Mouse (Mus musculus) stomach, embryonic 16.5 days (tissue): Measurements from ENCODE around the gene Ushbp1. TPM values are rescaled to one million over a fixed set of nuclear protein-coding genes. Genes with fewer than 3 reads are reported as not detected.

Experiments
- ATAC-seq: fragments of 200-750 bp; cut with Nextera tagmentation; 2 replicates; pipeline ENCODE4 v1.8.0; 2017; ENCODE audit warnings: moderate number of reproducible peaks, moderate TSS enrichment; ENCODE audit not compliant: insufficient read depth, low FRiP score
- H3K27ac ChIP-seq: fragments of 300-500 bp; sonication (generic); 2 replicates; pipeline ENCODE4 v1.5.1; 2014; ENCODE audit warnings: low read length
- H3K27me3 ChIP-seq: fragments of 300-500 bp; sonication (generic); 2 replicates; pipeline ENCODE4 v1.6.1; 2014; ENCODE audit warnings: low read length, control low read depth, mixed read lengths; ENCODE audit not compliant: control insufficient read depth, insufficient read depth
- H3K36me3 ChIP-seq: fragments of 300-500 bp; sonication (generic); 2 replicates; pipeline ENCODE4 v1.6.1; 2014; ENCODE audit warnings: low read length; ENCODE audit not compliant: control insufficient read depth, insufficient read depth
- H3K4me1 ChIP-seq: fragments of 300-500 bp; sonication (generic); 2 replicates; pipeline ENCODE4 v1.6.1; 2014; ENCODE audit warnings: low read length, control low read depth, mixed read lengths; ENCODE audit not compliant: control insufficient read depth, insufficient read depth
- H3K4me2 ChIP-seq: fragments of 300-500 bp; sonication (generic); 2 replicates; pipeline ENCODE4 v1.6.1; 2014; ENCODE audit warnings: low read depth, low read length, mixed read lengths
- H3K4me3 ChIP-seq: fragments of 300-500 bp; sonication (generic); replicated peaks from 2 replicates; pipeline ENCODE4 v1.5.1; 2014; ENCODE audit warnings: mild to moderate bottlenecking, low read length
- H3K9ac ChIP-seq: fragments of 300-500 bp; sonication (generic); 2 replicates; pipeline ENCODE4 v1.6.1; 2014; ENCODE audit warnings: low read length
- H3K9me3 ChIP-seq: fragments of 300-500 bp; sonication (generic); replicated peaks from 2 replicates; pipeline ENCODE4 v1.6.1; 2016; ENCODE audit warnings: low read length, control low read depth; ENCODE audit not compliant: control insufficient read depth
- WGBS: fragments of 180-500 bp; shearing (Covaris S2); extraction: QIAGEN DNeasy Blood & Tissue Kit; methylation state at CpG from one replicate; pipeline ENCODE4 v1.1.7; 2014; 5-methylcytosine and 5-hydroxymethylcytosine counted together
- polyA plus RNA-seq: library from polyadenylated mRNA; unstranded; fragments of >200 nt; fragmentation: Nextera tagmentation; extraction: Ambion mirVana; gene quantifications from 2 replicates; pipeline ENCODE4 v1.2.1, GENCODE M21; 2015

The Ushbp1 gene
- polyA plus RNA-seq, 1 experiment from 2014 or later, result 12.8 TPM

DNA sequence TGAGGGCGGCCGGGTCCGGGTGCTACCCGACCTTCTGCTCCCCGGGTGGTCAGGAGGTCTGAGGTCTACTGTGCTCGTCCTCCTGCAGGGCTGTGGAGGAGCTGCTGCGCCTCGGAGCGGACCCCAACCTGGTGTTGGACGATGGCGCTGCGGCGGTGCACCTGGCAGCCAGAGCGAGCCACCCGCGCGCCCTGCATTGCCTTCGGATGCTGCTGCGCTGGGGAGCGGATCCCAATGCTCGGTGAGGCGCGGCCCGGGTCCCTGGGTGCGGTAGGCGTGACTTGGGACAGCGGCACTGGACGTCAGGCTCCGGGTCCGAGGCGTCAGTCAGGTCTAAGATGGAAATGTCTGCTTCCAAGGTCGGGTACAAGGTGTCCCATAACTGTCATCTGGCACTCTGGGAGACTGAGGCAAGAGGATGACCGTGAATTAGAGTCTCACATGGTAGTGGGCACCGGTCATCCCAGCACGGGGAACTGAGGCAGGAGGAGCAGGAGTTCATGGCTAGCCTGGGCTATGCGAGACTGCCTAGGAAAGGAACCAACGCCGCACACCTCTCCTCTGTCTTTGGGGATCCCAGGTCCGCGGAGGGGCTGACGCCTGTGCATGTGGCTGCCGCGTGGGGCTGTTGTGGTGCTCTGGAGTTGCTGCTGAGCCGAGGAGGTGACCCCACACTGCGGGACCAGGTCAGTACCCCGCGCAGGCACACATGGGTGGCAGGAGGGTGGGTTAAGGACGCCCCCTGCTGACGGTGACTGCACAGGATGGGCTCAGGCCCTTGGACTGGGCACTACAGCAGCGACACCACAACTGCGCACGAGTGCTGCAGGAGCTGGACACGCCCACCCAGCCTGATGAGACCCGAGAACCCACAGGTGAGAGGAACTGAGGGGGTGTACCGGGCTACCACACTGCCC, 10.8 kb upstream of the Ushbp1 start:
- Histone ChIP-seq H3K9me3 (no peaks in the 10 kb centered on the region), H3K36me3 (peaks cover 24% of the 10 kb centered on the region; the same call in 1 of the 2 replicates), H3K27me3 (no peaks in the 10 kb centered on the region), H3K4me2 (peak overlapping the region; percentile 96), H3K9ac (peak overlapping the region; percentile 81), H3K4me1 (peaks cover 20% of the 10 kb centered on the region), H3K27ac (peak overlapping the region; percentile 57), H3K4me3 (peak overlapping the region; percentile 78)
- ATAC-seq, result peak; percentile 76
- WGBS, result under 1% methylated on average over 55 of the region's 55 CpGs

DNA sequence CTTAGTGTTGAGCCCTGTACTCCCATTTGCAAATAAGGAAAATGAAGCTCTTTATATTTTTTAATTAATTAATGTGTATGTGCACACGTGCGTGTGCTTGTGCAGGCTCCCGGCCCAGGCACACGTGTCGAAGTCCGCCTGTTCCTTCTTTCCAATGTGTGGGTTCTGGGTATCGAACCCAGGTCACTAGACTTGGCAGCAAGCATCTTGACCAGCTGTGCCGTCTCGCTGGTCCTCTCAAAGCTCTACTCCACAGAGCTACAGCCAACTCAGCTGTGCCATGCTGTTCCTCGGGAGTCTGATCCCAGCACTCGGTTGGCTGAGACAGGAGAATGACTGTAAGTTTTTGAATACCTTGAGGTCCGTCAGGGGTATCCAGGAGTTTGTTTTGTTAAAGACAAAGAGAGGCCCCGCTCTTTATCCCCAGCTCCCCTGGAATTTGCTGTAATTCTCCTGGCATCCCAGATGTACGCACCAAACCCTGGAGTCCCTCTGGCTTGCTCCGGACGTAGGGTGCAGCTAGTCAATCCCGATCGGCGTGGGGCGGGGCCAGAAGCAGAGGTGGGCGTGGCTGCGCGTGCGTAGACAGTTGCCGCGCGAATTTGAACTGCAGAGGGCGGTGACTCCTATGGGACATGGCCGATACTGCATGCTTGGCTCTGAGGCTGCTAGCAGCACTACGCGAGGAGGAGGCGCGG, 9.9 kb upstream of the Ushbp1 start, which contains the start of gene Ankle1:
Gene Ankle1 (plus strand): TSS at position 610 of the 698 bp plus-strand sequence.
- Histone ChIP-seq H3K4me3 (peak within 1 kb of the TSS; percentile 78), H3K4me1 (peaks cover 20% of the 10 kb centered on the region), H3K27ac (peak within 1 kb of the TSS; percentile 73), H3K36me3 (peaks cover 24% of the 10 kb centered on the region; the same call in 1 of the 2 replicates), H3K4me2 (peak within 1 kb of the TSS; percentile 96), H3K9ac (peak within 1 kb of the TSS; percentile 81), H3K9me3 (no peaks in the 10 kb centered on the region), H3K27me3 (no peaks in the 10 kb centered on the region)
- 15% methylated on average over 33 of the region's 33 CpGs for WGBS
- peak; percentile 91 for ATAC-seq

DNA sequence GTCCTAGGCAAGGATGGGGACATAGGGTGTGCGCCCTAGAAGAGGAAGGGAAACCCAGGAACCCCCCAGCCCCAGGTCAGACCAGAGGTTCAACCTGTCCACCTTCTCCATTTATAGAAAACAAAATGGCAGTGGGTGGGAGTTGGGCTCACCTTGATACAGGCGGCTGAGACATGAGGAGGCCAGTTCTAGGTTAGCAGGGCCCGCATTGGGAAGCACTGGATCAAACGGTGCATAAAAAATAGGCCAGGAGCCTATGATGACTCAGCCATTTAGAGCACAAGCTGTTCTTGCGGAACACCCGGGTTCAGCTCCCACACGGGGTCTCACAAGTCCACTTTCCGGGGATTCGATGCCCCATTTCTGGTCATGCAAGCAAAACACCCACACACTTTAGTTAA, 9.3 kb upstream of the Ushbp1 start:
- no peak overlapping the region for H3K4me3 ChIP-seq
- whole genome bisulfite sequencing, result 82% methylated on average over 9 of the region's 9 CpGs
- peak overlapping the region; percentile 96 for H3K4me2 ChIP-seq

DNA sequence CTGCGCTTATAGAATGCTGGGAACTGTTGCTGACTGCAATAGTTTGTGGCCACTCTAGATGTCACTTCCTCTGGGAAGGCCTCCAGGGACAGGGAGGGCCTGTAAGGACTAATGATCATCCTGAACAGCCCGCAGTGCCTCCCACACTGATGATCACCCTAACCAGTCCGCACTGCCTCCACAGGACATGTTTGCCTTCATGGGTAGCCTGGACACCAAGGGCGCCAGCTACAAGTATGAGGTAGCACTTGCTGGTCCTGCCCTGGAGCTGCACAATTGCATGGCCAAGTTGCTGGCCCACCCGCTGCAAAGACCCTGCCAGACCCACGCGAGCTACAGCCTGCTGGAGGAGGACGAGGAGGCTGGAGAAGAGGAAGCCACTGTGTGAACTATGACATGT, 8.4 kb upstream of the Ushbp1 start:
- Histone ChIP-seq H3K4me2 (no peak overlapping the region), H3K36me3 (peaks cover 15% of the 10 kb centered on the region; the same call in 1 of the 2 replicates), H3K27me3 (no peaks in the 10 kb centered on the region), H3K9me3 (no peaks in the 10 kb centered on the region), H3K27ac (no peak overlapping the region), H3K9ac (no peak overlapping the region), H3K4me3 (no peak overlapping the region), H3K4me1 (peaks cover 20% of the 10 kb centered on the region)
- WGBS, result 87% methylated on average over 8 of the region's 8 CpGs
- no peak for ATAC-seq

More for the DNA sequence above, 9.3 kb upstream of the Ushbp1 start:
- no peak overlapping the region for H3K9ac ChIP-seq
- peaks cover 24% of the 10 kb centered on the region; the same call in 1 of the 2 replicates for H3K36me3 ChIP-seq
- H3K27me3 ChIP-seq, result no peaks in the 10 kb centered on the region
- H3K4me1 ChIP-seq, result peaks cover 20% of the 10 kb centered on the region
- H3K9me3 ChIP-seq, result no peaks in the 10 kb centered on the region
- ATAC-seq, result no peak
- no peak overlapping the region for H3K27ac ChIP-seq

DNA sequence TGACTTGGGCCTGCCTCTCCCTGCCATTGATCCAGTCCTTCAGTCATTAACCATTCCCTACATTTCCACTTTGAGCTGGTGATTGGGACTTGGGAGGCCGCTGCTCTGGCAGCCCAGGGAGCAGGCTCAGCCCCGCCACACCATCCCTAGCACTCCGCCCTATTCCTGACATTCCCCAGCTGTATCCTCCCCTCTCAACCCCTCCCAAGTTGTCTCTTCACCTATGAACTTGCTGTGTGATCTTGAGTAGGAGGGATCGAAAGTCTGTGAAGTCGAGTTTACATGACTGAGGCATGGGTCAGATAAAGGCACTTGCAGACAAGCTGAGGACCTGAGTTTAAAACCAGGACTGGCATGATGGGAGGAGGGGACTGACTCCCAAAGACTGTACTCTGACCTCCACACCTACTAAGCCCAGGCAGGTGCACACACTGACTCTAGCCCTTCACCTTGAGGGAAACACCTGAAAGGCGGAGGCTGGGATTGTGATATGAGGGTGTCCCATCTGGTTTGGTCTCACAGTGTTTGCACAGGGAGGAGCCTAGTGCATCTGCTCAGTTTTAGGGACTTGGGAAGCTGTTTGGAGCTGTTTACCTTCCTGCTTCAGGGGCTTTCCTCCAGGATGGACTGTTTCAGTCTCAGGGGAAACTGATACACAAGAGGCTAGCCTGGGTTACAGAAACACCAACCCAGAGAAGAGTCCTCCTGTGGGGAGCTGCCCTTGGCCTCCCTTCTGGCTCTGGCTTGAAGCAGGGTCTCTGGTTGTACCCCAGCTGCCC, 7.7 kb upstream of the Ushbp1 start:
- Histone ChIP-seq H3K9me3 (no peaks in the 10 kb centered on the region), H3K27ac (no peak overlapping the region), H3K9ac (no peak overlapping the region), H3K27me3 (no peaks in the 10 kb centered on the region), H3K36me3 (peaks cover 13% of the 10 kb centered on the region), H3K4me2 (no peak overlapping the region), H3K4me3 (no peak overlapping the region), H3K4me1 (peaks cover 20% of the 10 kb centered on the region)
- WGBS, result 50% methylated on average over 6 of the region's 6 CpGs
- no peak for ATAC-seq

DNA sequence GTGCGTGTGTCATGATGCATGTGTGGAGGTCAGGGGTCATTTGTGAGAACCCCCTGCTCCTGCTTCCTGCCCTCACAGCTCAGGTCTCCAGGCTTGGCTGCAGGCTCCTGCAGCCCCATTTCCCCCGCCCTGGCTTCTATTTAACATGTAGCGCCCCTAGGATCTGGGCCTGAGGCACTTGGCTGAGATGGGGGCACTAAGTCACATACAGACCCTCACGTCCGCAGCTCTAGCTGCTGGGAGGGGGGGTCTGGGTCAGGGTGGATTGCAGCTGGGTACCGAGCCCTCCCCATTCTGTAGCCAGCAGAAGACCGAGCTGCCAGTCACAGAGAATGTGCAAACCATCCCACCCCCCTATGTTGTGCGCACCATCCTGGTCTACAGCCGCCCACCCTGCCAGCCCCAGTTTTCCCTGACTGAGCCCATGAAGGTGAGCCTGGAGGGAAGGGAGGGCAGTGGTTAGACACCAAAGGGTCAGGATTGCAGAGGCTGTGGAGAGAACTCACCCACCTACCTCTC, 6.9 kb upstream of the Ushbp1 start:
- Histone ChIP-seq H3K9ac (no peak overlapping the region), H3K4me3 (no peak overlapping the region), H3K9me3 (no peaks in the 10 kb centered on the region), H3K4me2 (no peak overlapping the region), H3K4me1 (peaks cover 23% of the 10 kb centered on the region), H3K27ac (no peak overlapping the region), H3K27me3 (no peaks in the 10 kb centered on the region), H3K36me3 (peaks cover 6% of the 10 kb centered on the region; the same call in 1 of the 2 replicates)
- whole genome bisulfite sequencing, result 86% methylated on average over 9 of the region's 9 CpGs
- no peak for ATAC-seq

DNA sequence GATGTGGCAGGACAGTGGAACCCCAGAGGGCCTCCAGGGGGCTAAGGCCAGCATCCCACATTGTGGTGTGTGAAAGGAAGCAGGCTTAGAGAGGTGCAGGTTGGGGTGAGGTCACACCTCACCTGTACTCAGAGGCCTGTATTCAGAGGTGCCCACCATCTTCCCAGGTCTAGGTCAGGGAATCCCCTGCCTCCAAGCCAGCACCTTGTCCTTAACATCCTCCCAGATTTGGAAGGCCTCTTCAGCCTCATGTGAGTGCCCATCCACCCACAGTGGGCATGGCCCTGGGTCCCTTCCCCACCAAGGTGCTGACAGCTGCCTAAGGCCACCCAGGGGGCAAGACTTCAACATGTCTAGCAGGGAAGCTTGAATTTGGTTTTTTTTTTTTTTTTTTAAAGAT, 5.9 kb upstream of the Ushbp1 start:
- H3K9ac ChIP-seq, result no peak overlapping the region
- H3K4me3 ChIP-seq, result no peak overlapping the region
- H3K27me3 ChIP-seq, result no peaks in the 10 kb centered on the region
- peaks cover 5% of the 10 kb centered on the region; the same call in 1 of the 2 replicates for H3K36me3 ChIP-seq
- no peak for ATAC-seq
- H3K4me1 ChIP-seq, result peaks cover 20% of the 10 kb centered on the region
- H3K9me3 ChIP-seq, result no peaks in the 10 kb centered on the region
- no peak overlapping the region for H3K4me2 ChIP-seq
- no peak overlapping the region for H3K27ac ChIP-seq

DNA sequence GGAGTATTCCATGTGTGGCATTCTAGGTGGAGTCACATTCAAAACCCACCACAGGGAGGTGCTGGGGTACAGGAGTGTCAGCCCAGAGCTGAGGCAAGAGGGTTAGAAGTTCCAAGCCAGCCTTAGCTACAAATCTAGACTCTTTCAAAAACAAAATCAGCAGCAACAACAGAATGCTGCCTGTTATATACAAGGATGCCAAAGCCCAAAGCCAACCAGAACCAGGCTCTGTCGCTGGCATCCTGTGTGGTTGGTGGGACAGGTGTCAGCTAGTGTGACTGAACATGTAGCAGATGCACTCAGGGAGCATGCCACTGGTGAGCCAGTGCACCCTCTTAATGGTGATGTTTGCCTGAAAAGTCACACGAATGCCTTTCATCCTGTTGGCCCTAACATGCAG, 5.2 kb upstream of the Ushbp1 start:
- Histone ChIP-seq H3K27ac (no peak overlapping the region), H3K4me1 (peaks cover 15% of the 10 kb centered on the region), H3K9me3 (no peaks in the 10 kb centered on the region), H3K9ac (no peak overlapping the region), H3K4me2 (no peak overlapping the region), H3K27me3 (no peaks in the 10 kb centered on the region), H3K36me3 (peaks cover 5% of the 10 kb centered on the region; the same call in 1 of the 2 replicates), H3K4me3 (no peak overlapping the region)
- WGBS, result 93% methylated on average over 2 of the region's 2 CpGs
- ATAC-seq, result no peak
